Mouse (Mus musculus) liver, embryonic 14.5 days (tissue): Measurements from ENCODE around the gene Pdcd6.

Experiments used
- CTCF ChIP-seq: IDR thresholded peaks from 2 replicates; pipeline ENCODE4 v1.5.1; 2016; ENCODE audit warnings: antibody characterized with exemption, low read depth, control low read depth
- EP300 ChIP-seq: IDR thresholded peaks from 2 replicates; pipeline ENCODE4 v1.6.1; 2016; ENCODE audit warnings: antibody characterized with exemption, low read depth

DNA sequence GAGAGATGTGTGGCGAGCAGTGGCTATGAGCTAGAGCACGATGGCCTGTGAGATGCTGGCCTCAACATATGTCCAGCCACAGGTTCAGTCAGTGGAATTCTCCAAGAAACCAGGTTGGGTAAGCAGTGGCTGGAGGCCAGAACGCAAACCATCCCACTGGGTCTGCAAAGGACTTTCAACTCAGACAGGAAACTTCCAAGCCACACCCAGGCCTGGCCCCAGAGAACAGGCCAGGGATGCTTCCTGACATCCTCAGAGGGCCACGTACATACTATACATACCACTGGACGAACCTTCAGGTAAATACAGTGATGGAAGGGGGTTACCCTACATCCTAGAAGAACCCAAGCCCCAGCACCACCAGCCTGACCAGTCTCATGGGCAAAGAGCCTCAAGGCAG, 27.7 kb downstream of the Pdcd6 start:
- no peak for TF ChIP-seq CTCF
- no peak for TF ChIP-seq EP300
